Mouse (Mus musculus) CD8-positive naive resting alpha-beta T cell, adult 2 months (primary cell): ENCODE measurements around the gene Ly6g6d.
"Not testable (repeated sequence)": the region's sequence is repeated elsewhere in the genome, so short reads cannot be mapped to it uniquely, and the experiment has no call there.

ENCODE experiments used
- DNase-seq, 2 experiments: peaks; one replicate each; pipeline ENCODE4 v3.0.0; 2022; ENCODE audit warnings: low read depth in 2 of 2, low spot score in 2 of 2

Ly6g6d gene

DNA sequence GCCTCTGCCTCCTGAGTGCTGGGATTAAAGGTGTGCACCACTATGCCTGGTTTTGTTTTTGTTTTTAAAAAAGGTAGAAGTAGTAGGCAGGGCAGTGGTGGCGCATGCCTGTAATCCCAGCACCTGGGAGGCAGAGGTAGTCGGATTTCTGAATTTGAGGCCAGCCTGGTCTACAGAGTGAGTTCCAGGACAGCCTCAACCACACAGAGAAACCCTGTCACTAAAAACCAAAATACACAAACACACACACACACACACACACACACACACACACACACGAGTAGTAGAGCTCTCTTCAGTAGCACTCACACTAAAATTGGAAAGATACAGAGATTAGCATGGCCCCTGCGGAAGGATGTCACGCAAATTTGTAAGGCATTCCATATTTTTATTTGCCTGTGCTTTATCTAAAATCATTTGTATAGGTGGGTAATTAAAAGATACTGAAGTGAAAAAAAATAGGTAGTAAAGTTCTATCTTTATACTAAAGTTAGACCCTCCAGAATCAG lies 28.9 kb downstream of the Ly6g6d start:
- no peak for DNase-seq

DNA sequence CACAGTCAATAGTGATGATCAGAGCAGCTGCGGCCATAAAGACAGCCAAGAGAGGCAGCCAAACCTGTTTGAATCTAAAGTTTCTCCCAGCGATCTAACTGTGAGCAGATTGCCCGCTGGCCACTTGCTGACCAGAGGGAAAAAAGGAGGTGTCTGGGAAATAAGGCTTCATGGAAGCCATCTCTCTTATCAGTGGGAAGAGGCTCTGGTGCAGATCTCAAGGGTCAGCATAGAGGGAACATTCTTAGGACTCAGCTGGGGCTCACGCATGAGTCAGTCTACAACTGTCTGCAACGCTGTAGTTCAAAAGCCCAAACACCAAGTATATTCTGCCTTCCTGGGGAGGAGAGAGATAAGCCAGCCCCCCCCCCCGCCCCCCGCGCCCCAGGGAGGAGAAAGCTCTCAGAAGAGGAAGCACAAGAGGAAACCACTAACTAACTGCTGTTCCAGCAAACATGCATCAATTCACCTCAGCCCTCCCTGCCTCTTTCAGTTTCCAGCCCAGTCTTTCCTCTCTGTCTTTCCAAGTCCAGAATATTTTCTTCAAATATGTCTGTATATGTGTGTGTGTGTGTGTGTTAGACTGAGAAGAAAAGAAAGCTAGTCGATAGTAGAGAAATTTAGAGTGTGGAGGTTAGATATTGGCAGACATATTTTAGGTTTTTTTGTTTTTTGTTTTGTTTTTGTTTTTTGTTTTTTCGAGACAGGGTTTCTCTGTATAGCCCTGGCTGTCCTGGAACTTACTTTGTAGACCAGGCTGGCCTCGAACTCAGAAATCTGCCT lies 29.5 kb downstream of the Ly6g6d start:
- no peak for DNase-seq

DNA sequence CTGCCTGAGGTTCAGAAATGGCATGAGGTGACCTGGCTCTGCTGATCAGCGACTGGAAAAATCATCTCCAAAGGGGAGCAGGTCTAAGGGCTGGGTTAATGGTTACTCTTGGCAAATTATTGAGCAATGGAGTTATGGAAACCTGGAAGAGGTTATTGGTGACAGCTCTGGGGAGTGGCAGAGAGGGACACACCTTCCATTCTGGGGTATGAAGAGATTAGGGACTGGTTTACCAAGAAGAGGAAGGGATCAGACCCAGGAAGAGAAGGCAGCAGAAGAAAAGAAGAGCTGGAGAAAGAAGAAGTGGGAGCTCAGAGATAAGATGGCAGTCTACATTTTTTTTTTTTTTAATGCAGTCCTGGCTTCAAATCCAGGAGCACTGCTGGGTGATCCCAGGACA lies 30.2 kb downstream of the Ly6g6d start:
- DNase-seq: no peak

DNA sequence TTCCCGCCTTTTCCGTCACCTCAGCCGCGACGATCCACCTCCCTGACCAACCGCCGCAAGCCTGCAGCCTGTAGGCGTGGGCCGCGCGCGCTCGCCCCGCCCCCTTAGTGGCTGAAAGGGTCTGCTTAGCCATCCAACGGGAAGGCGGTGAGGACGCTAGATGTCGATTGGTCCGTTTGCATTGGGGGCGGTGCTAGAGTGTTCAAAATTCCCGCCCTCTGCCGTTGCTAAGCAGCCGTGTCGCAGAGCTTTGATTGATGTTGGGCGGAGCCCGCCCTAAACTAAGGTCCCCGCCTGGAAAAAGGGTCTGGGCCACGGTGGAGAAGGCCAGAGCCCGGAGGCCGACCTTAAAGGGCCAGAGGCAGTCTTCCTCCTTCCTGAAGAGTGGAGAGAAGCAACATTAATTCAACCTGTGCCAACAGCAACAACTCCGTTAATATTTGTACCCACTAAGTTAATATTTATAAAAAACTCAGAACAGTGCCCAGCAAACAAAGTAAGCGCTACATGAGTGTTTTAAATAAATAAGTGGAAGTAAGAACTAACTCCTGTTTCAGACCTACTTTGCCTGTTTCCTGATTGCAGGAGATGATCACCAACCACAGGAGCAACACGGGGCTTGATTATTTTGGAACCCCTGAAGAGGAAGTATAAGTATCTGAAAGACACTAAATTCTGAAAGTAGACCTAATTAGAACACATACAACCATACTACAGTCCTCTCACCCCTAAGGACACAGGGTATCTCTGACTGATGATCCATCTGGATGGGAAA lies 31.0 kb downstream of the Ly6g6d start, which contains the start of gene Msh5:
Gene Msh5 (minus strand): TSS at position 65 of the 775 bp plus-strand sequence.
- DNase-seq: peak; percentile 86 to 94

DNA sequence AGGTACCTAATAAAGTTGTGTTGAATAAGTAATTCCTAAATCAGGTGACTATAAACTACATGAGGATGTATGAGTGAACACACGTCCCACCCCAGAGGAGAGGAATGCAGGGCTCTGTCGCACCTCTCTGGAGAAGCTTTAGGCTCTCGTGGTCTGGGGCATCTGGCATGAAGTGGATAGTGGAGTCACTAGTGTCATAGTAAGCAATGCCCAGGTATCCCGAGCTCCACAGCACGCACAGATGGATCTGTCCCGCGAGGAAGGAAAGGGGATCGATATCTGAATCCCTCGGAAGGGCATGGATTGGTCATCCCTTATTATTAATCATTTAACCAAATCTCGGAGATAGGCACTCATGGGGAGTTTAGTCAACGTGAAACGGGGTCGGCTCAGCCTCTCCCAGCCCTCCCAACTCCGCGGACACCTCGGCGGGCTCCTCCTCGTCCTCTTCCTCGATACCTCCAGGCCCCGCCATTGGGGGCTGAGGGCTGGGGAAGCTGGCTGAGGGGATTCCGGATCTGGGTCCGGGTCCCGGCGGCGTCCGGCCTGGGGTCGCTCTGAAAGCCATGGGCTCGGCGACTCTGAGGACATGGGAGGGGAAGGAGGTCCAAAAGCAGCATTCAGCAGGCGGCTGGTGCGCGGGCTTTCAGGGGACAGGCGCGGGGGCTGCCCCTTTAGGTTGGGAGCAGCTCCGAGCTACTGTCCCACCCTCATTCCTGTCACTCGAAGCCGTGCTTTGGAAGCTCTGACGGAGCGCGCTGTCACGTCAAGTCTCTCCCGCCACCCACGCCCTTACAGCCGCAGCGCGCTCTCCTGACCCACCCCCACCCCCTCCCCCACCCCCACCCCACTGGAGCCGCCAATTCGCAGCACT lies 31.8 kb downstream of the Ly6g6d start:
- DNase-seq: peak in 1 of 2 experiments; percentile 25

DNA sequence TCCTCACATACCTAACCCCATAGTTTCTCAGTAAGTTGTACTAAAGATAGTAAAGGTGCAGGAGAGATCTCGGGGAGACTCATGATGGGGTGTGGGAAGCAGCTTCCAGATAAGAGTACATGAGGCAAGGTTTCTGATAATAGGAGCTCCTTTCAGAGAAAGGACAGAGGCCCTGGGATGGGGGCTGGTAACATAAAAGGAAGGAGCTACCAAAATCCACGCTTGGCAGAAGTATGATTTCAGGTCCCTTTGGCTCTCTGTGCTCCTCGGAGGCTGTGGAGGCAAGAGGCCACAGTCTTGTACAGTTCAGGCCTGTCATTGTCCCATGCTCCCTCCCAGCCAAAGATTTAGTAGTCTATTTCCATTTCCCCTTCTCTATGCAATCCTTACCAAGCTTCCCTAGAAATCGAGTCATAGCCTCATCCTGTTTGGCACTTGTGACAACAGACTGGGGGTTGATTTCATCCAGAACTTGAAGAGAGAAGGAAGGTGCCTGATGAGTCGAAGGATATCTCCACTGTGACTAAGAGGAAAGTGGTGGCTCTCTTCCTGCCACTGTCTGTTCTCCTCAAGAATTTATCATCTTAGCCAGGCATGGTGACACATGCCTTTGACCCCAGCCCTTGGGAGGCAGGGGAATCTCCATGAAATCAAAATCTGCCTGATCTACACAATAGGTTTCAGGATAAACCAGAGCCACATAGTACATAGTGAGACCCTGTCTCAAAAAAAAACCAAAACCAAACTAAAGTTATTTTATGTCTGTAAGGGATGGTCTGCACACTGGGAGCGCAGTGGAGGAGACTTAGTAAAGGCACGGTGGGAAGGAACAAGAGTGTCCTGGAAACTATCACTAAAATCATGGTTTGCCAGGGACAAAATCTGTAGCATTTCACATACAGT lies 32.7 kb downstream of the Ly6g6d start:
- no peak for DNase-seq

DNA sequence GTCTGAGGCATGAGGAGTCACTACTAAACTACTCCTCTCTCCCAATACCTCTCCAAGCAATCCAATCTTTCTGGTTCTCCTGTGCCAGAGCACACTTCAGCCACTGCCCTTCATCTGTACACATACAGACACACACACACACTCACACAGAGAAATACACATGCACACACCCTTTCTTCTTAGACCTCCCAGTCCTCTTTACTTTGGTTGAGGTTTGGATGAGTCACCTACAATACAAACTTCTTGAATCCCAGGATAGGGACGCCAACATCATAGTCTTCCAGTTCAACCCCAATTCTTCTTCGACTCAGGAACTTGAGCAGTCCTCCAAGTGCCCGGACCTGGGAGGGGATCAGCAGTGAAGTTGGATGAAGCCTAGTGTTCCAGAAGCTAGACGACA lies 34.1 kb downstream of the Ly6g6d start:
- DNase-seq: no peak

DNA sequence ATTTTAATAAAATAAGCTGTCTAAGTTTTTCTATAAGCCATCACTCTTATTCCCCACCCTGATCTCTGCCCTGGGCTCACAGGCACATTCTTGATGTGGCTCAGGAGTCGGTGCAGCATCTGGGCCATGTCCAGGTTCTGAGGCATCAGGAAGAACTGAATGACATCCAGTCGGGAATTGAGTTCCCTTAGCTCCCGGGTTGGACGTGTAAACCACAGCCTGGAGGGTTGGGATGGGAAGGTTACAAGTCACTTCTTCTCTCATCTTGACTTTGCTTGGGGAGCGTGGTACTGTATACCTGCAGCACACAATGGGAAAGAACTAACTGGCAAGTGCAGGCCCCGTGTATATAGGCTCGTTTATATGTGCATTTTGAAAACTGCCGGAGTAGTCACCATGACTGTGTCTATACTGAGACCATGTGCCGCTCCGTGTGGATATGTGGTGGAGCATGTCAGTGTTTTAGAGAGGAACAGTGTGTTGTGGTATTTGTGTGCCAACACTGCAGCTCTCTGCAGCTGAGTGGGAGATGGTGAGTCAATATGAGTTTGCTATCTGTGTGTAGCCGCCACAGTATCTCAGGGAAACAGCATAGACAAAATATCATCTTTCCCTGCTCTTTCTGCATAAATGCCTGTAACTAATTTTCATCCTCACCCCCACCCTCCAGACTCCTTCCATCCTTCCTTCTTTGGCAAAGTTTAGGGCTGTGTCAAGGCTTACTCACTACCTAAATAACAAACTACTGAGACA lies 38.6 kb downstream of the Ly6g6d start:
- no peak for DNase-seq

DNA sequence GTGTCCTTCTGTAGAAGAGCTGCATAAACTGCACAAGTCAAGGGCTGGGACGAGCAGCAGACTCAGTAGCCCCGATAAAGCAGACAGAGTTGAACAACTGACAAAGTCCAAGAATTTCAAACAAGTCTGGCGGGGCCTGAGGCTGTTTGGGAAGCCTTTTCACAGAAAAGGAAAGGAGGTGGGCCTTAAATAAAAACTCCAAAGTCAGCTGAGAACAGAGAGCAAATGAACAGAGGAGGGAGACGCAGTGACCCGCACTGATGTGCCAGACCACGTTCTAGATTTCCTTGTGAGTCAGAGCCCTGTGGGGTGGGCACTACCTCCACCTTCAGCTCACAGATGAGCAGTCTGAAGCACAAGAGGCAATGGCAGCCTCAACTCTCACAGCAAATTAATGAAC lies 43.0 kb downstream of the Ly6g6d start:
- no peak for DNase-seq

DNA sequence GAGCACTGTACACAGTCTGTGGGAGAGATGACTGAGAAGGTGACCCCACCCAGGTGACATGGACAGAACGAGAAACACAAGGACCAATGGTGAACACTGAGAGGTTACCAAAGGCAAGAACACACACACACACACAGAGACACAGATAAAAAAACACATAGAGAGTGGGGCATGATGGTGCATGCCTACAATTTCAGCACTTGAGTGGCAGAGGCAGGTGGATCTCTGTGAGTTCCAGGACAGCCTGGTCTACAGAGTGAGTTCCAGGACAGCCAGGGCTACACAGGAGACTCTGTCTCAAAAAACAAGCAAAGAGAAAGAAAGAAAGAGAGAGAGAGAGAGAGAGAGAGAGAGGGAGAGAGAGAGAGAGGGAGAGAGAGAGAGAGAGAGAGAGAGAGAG lies 44.2 kb downstream of the Ly6g6d start:
- not testable (repeated sequence) for DNase-seq

DNA sequence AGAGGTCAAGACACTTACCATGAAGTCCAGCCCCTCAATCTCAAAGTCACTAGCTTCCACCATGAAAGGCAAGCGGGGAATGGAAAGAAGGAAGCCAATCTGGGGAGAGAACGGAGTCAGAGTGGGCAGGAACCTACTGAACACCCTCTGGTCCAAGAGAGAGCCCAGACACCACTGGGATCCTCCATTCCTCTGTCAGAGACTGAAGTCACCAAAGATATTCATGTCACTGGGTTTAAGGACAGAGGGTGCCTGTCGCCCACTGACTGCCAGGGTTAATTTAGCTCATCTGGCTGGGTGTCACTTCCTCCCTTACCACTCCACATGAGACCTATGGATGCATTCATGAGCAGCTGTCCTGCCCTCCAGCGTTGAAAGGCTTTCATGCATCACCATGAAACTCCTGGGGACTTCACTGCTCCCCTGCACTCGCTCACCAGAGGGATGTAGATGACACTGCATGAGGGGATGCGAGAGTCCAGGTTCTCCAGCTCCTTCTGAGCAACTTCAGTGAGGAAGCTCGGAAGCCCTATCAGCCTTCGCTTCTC lies 45.5 kb downstream of the Ly6g6d start:
- no peak for DNase-seq

DNA sequence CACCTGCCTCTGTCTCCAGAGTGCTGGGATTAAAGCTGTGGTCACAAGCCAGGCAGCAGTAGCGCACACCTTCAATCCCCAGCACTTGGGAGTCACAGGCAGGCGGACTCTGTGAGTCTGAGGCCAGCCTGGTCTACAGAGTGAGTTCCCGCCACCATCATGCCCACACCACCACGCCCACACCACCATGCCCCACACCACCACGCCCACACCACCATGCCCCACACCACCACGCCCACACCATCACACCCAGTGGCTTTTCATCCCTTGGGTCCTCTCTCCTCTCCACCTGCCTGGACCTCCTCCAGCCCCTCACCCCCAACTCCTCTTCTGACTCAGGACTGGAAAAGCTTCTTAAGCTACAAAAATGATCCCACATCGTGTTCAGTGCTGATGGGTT lies 46.0 kb downstream of the Ly6g6d start:
- no peak for DNase-seq

DNA sequence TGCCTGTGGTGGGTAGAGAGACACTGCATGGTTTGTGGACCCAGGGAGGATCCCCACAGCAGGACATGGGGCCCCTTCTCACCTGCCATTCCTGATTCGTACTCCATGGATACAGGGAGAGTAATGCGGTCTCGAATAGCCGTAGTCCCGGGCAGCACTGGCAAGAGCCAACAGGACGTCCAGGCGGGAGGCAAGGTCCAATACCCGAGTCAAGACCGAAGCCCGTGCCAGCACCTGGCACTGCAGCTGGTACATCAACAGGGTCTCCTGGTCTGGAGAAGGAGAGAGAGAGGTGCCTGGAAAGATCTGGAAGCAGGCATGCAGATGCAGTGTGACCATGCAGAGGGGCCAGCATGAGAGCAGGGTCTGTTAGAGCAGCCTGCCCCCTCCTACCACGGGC lies 46.6 kb downstream of the Ly6g6d start:
- no peak for DNase-seq

DNA sequence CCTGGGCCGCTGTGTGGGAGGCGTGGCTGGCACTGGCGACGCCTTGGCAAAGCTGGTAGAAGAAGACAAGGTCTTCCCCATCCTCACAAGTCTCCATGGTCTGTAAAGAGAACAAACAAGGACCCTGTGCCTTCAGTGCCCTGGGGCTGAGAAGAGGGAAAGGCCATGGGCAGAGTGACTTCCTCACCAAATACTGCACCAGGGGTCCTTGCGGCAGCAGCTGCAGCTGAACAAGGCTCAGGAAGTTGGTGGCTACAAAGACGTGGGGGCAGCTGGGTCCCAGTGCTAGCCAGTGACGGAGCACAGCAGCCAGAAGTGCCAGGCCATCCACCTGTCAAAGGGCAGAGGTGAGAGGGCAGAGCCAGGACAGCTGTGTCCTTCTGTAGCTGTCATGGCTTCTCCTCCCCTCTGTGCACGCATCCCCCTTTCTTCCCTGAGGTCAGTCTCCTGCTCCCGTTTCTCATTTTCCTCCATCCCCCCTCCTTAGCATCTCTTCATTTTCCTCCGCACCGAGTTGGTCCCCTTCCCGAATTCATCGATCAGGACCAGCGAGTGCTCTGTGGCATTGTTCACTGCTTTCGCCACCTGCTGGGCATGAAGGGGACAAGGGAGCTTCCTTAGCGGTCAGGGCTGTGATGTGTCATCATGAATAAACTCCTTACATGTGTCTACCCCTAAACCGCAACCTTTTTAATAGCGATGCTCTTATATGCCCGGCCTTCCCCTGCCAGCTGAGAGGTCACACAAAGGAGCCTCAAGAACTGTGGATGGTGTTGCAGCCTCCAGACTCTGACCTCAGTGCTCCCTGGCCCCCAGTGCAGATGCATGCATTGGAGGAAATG lies 48.0 kb downstream of the Ly6g6d start:
- no peak for DNase-seq

DNA sequence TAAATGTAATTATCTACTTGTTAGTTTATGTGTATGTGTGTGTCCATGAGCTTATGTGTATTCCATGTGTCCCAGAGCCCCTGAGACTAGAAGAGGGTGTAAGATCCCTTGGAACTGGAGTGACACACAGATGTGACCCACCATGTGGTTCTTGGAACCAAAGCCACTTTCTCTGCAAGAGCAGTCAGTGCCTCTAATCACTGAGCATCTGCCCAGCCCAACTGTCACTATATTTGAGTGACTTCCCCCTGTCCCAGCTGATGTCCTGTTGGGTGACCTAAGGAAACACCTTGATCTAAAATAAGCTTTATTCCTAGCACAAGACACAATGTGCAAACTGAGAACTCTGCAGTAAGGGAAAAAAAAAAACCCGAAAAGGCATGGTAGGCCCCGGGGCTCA lies 49.5 kb downstream of the Ly6g6d start:
- DNase-seq: no peak

DNA sequence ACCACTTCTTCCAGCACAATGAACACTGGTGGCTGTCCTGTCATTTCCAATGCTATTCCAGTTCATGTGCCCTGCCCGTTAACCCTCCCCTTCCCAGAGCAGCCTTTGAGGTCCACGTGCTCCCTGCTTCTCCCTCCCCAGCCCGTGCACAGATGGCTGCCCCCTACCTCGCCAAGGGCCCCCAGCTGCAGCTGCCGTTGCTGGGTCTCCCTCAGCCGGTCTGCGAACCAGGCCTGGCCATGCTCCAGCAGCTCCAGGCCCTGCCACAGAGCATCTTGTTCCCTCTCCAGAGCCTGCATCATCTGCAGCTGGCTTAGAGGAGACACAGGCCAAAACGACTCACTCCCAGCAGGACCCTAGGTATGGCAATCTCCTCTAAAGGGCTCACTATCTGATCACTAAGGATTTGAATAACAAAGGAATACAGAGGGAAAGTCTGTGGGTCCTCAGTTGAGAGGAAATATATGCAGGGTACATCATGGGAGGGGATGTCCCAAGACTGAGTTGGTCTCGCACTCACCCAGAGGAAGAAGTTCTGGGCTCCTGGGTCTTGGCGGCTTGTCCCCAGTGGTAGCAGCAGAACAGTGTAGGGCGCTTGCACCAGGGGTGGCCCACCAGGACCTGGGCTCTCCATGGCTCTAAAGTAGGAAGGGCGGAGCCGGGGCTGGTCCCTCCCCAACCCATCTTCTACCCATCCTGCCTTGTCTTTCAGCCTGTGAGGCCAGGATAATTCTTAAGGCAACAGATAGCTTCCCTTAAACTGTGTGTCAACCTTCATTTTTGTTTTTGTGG lies 50.4 kb downstream of the Ly6g6d start, which contains the start of gene Sapcd1:
Gene Sapcd1 (minus strand): TSS at position 740 of the 792 bp plus-strand sequence.
- no peak for DNase-seq

DNA sequence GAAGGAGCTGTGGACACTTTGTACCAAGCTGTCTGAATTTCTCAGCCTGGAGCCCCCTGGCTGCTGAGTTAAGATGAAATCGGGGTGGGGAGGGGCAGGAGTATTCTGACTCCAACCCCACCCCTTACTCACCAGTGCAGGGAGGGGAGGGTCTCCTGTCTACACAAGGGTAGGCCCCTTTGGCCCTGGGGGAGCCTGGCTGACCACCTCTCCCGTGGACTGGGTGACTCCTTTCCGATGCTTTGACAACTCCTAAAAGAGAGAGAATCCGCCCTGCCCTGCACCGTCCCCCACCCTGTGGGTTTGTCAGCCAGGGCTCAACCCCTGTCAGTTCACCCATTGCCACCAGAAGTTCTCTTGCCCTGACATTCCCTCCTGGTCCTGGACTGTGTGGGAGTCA lies 51.7 kb downstream of the Ly6g6d start:
- DNase-seq: no peak
